Mouse (Mus musculus) lung, embryonic 16.5 days (tissue): ENCODE measurements at regions not wholly inside any gene's neighbourhood (a gene's known extent, or its start where the extent isn't known, plus 50 kb on each side); places are given as distances from the start of the nearest gene placed in this dataset.
A peak's percentile ranks its signal among the peaks of the same experiment; 100 is the strongest.

Experiments
- ATAC-seq: fragments of 200-750 bp; cut with Nextera tagmentation; 2 replicates; pipeline ENCODE4 v1.8.0; 2017; ENCODE audit warnings: low read depth, mild to moderate bottlenecking, moderate library complexity
- H3K27ac ChIP-seq: fragments of 300-500 bp; sonication (generic); 2 replicates; pipeline ENCODE4 v1.5.1; 2014; ENCODE audit warnings: mild to moderate bottlenecking, control low read depth, low read length
- H3K27me3 ChIP-seq: fragments of 300-500 bp; sonication (generic); 2 replicates; pipeline ENCODE4 v1.6.1; 2014; ENCODE audit warnings: low read depth, low read length, mixed read lengths; ENCODE audit not compliant: control insufficient read depth, insufficient read depth
- H3K36me3 ChIP-seq: fragments of 300-500 bp; sonication (generic); 2 replicates; pipeline ENCODE4 v1.6.1; 2014; ENCODE audit warnings: low read length; ENCODE audit not compliant: control insufficient read depth, insufficient read depth
- H3K4me1 ChIP-seq: fragments of 300-500 bp; sonication (generic); replicated peaks from 2 replicates; pipeline ENCODE4 v1.6.1; 2014; ENCODE audit warnings: low read length, mixed read lengths; ENCODE audit not compliant: control insufficient read depth, insufficient read depth
- H3K4me2 ChIP-seq: fragments of 300-500 bp; sonication (generic); 2 replicates; pipeline ENCODE4 v1.6.1; 2014; ENCODE audit warnings: low read depth, low read length, control low read depth
- H3K4me3 ChIP-seq: fragments of 300-500 bp; sonication (generic); 2 replicates; pipeline ENCODE4 v1.5.1; 2014; ENCODE audit warnings: mild to moderate bottlenecking, low read length, control low read depth
- H3K9ac ChIP-seq: fragments of 300-500 bp; sonication (generic); 2 replicates; pipeline ENCODE4 v1.6.1; 2014; ENCODE audit warnings: low read length, control low read depth
- H3K9me3 ChIP-seq: fragments of 300-500 bp; sonication (generic); 2 replicates; pipeline ENCODE4 v1.6.1; 2016; ENCODE audit warnings: low read length; ENCODE audit not compliant: control insufficient read depth
- WGBS: fragments of 180-500 bp; shearing (Covaris S2); extraction: QIAGEN DNeasy Blood & Tissue Kit; methylation state at CpG from one replicate; pipeline ENCODE4 v1.1.7; 2014; 5-methylcytosine and 5-hydroxymethylcytosine counted together

DNA sequence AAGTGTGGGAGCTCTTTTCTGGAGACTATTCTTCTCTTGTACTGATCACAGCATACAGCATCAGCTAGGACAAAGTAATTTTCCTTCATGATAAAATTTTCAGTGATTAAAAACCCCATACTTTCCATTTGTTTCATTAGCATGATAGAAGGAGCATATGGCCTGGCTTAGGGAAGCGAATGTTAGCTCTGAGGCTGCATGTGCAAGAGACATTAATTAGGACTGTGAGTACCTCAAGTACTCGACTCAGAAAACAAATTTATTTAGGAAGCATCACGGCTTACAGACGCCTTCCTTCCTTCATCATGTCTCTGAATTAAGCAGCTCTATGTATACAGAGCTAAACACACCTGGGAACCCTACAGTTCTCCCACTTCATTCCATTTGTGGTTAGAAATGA, 193.6 kb upstream of the Itga4 start:
- Histone ChIP-seq H3K9me3 (no peaks in the 10 kb centered on the region), H3K36me3 (no peaks in the 10 kb centered on the region), H3K4me1 (peaks cover 2% of the 10 kb centered on the region; the same call in 1 of the 2 replicates), H3K9ac (no peak overlapping the region), H3K4me2 (no peak overlapping the region), H3K27ac (no peak overlapping the region), H3K4me3 (no peak overlapping the region), H3K27me3 (no peaks in the 10 kb centered on the region)
- 63% methylated on average over 4 of the region's 4 CpGs for WGBS
- ATAC-seq, result no peak

GRCm38 (mm10) chr2:79062196-79062636, 193.0 kb upstream of the Itga4 start:
- 45% methylated on average over 6 of the region's 6 CpGs for WGBS

GRCm38 (mm10) chr2:79063641-79064040, 191.6 kb upstream of the Itga4 start:
- ATAC-seq, result no peak
- WGBS, result 75% methylated on average over 2 of the region's 2 CpGs
- Histone ChIP-seq H3K9ac (no peak overlapping the region), H3K9me3 (no peaks in the 10 kb centered on the region), H3K4me3 (no peak overlapping the region), H3K27me3 (no peaks in the 10 kb centered on the region), H3K27ac (no peak overlapping the region), H3K4me2 (no peak overlapping the region), H3K36me3 (no peaks in the 10 kb centered on the region), H3K4me1 (peaks cover 2% of the 10 kb centered on the region; the same call in 1 of the 2 replicates)

More at GRCm38 (mm10) chr2:79062196-79062636, 193.0 kb upstream of the Itga4 start:
- H3K4me2 ChIP-seq, result no peak overlapping the region
- H3K27me3 ChIP-seq, result no peaks in the 10 kb centered on the region
- H3K4me3 ChIP-seq, result no peak overlapping the region
- no peak overlapping the region for H3K9ac ChIP-seq
- no peaks in the 10 kb centered on the region for H3K36me3 ChIP-seq
- no peak overlapping the region for H3K27ac ChIP-seq
- peaks cover 2% of the 10 kb centered on the region; the same call in 1 of the 2 replicates for H3K4me1 ChIP-seq
- no peaks in the 10 kb centered on the region for H3K9me3 ChIP-seq
- ATAC-seq, result peak; percentile 57

DNA sequence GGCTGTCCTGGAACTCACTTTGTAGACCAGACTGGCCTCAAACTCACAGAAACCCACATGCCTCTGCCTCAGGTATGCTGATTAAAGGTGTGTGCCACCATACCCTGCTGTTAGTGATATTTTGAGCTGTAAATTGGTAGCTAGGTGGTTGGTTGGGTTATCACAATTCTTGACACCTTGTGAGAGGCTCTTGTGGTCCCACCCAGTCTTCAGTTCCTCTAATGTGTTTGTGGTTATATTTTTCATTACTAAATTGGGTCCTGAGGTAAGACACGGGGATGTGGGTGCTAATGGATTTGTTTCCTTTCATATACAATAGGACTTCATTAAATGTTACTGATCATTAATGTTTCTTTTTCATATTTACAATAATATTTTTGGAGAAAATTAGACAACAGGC, 189.9 kb upstream of the Itga4 start:
- Histone ChIP-seq H3K4me3 (no peak overlapping the region), H3K27ac (no peak overlapping the region), H3K27me3 (no peaks in the 10 kb centered on the region), H3K36me3 (no peaks in the 10 kb centered on the region), H3K4me2 (no peak overlapping the region), H3K4me1 (peaks cover 2% of the 10 kb centered on the region; the same call in 1 of the 2 replicates), H3K9ac (no peak overlapping the region), H3K9me3 (no peaks in the 10 kb centered on the region)
- 88% methylated on average over 1 of the region's 1 CpGs for WGBS
- no peak for ATAC-seq

DNA sequence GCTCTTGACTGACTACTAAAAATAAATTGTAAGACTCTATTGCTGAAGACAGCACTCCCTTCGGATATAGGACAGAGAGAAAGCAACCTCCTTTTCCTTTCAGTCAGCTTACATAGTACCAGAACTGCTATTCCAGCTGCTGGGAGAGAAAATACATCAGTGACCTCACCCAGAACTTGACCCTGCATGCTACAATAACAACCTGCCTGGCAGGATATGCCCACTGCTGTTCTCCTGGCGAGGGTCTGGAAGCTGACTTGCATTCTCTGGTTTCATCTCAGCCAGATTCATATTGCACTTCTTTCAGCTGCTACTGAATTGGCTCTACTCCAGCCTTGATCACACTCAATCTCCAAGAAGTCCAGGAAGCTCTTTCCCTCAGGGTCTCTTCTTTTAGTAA, 179.1 kb upstream of the Itga4 start:
- H3K27me3 ChIP-seq, result no peaks in the 10 kb centered on the region
- no peak overlapping the region for H3K9ac ChIP-seq
- 51% methylated on average over 2 of the region's 2 CpGs for WGBS
- no peaks in the 10 kb centered on the region for H3K36me3 ChIP-seq
- no peaks in the 10 kb centered on the region; the same call in 1 of the 2 replicates for H3K4me1 ChIP-seq
- H3K9me3 ChIP-seq, result no peaks in the 10 kb centered on the region
- H3K4me3 ChIP-seq, result no peak overlapping the region
- H3K4me2 ChIP-seq, result no peak overlapping the region
- no peak for ATAC-seq
- no peak overlapping the region for H3K27ac ChIP-seq

DNA sequence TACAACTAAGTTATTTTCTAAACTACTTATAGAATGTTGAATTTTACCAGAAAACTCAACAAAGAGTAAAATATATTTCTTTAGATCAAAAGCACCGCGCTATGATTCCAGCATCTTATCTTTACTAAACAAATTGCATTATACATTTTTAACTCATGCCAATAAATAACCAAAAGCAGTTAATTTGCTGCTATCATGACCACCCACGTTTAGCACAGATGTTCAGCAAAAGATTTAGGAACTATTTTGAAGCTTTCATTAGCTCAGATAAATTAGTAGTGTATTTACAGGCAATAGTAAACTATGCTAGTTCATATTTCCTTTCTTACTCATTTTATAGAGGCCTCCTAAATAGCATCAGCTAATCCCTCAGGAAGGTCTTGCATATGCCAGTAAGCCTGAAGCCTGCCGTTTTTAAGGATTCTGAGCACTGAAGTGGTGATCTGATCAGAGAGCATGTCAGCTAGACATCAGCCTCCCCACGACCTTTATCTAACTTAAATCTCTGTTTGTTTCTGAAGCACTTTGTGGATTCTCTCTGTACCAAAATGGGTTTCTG, 176.3 kb upstream of the Itga4 start:
- H3K27ac ChIP-seq, result no peak overlapping the region
- H3K27me3 ChIP-seq, result no peaks in the 10 kb centered on the region
- peak; percentile 28; the same call in 1 of the 2 replicates for ATAC-seq
- H3K4me3 ChIP-seq, result no peak overlapping the region
- H3K36me3 ChIP-seq, result no peaks in the 10 kb centered on the region
- H3K4me2 ChIP-seq, result no peak overlapping the region
- no peak overlapping the region for H3K9ac ChIP-seq
- 33% methylated on average over 5 of the region's 5 CpGs for WGBS
- H3K9me3 ChIP-seq, result no peaks in the 10 kb centered on the region
- no peaks in the 10 kb centered on the region; the same call in 1 of the 2 replicates for H3K4me1 ChIP-seq

DNA sequence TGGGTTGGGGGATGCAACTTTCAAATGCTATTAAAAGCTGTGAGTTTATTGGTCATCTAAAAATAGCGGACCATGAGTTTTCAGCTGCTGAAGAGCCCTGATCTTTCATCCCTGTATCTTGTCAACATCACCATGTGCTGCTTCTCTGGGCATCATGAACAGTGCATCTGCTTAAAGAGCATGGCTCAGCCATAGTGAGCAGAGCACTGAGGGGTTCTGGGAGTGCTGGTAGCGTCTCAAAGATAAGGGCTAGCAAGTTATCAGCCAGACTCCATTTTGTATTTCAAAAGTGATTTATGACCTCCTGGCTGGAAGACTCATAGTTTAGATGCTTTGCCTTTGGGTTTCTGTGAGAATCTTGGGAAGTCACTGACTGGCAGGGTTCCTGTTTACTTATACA, 173.5 kb upstream of the Itga4 start:
- ATAC-seq, result no peak
- Histone ChIP-seq H3K9ac (no peak overlapping the region), H3K36me3 (no peaks in the 10 kb centered on the region), H3K9me3 (no peaks in the 10 kb centered on the region), H3K4me2 (no peak overlapping the region), H3K4me3 (no peak overlapping the region), H3K4me1 (no peaks in the 10 kb centered on the region; the same call in 1 of the 2 replicates), H3K27me3 (no peaks in the 10 kb centered on the region), H3K27ac (no peak overlapping the region)
- 63% methylated on average over 2 of the region's 2 CpGs for WGBS

DNA sequence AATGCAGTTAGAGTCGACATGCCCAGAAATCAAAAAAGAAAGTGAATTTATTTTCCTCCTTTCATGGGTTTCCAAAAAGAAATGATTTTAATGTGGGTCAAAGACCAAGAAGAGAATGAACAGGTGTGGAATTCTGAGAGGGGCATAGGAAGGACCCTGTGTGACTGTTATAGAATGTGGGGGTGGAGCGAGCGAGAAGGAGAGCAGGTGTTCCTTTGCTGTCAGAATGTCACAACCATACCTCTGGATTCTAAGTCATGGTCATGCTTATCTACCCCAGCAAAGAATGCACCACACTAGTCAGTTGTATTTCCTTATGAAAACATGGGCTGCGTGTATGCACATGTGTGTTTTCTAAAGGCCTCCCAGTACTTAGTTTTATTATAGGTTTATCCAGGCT, 168.9 kb upstream of the Itga4 start:
- ATAC-seq, result no peak
- Histone ChIP-seq H3K9ac (no peak overlapping the region), H3K4me1 (no peaks in the 10 kb centered on the region; the same call in 1 of the 2 replicates), H3K27me3 (no peaks in the 10 kb centered on the region), H3K9me3 (no peaks in the 10 kb centered on the region), H3K27ac (no peak overlapping the region), H3K4me2 (no peak overlapping the region), H3K4me3 (no peak overlapping the region), H3K36me3 (no peaks in the 10 kb centered on the region)
- 93% methylated on average over 4 of the region's 4 CpGs for WGBS

DNA sequence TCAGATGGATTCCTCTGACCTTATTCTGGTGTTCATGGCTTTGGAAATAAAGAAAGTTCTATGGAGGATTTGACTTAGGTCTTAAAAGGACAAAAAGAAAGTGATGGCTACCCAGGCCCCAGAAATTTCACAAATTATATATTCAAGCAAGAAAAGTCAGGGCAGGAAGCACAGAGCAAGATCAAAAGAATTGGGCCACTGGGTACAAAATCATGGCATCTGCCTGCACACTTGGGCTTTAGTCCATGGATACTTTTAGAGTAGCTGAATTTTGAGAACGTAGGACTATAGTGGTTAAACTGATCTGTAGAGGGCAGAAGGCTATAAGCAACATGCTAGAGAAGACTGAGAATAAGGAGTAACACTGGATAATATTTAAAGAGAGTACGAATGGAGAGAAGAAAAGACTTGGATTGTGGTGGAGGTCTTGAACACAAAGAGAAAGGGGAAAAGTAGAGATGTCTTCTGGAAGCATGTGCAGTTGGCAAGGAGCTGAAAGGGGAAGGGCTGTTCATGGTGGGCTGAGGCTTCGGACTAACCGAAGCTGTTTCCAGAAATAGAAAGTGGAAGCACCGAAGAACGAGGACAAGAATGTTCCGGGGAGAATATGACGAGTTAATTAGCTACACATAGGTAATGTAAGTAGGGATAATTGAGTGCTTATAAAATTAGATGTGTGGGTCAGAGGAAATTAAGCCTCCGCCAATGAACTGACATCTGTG, 168.2 kb upstream of the Itga4 start:
- no peak for ATAC-seq
- Histone ChIP-seq H3K9me3 (no peaks in the 10 kb centered on the region; the same call in 1 of the 2 replicates), H3K4me3 (peak overlapping the region; percentile 18; the same call in 1 of the 2 replicates), H3K4me1 (no peaks in the 10 kb centered on the region), H3K27ac (no peak overlapping the region), H3K9ac (no peak overlapping the region), H3K4me2 (peak overlapping the region; percentile 31), H3K27me3 (no peaks in the 10 kb centered on the region), H3K36me3 (no peaks in the 10 kb centered on the region)
- 59% methylated on average over 9 of the region's 9 CpGs for WGBS
